Mouse (Mus musculus): Measurements from ENCODE around the gene Gm11562. TPM values are rescaled to one million over a fixed set of nuclear protein-coding genes. Genes with fewer than 3 reads are reported as not detected.

Gm11562 gene
- not detected in 2 replicates for total RNA-seq (2012; rRNA removed)
- not detected for polyA plus RNA-seq (2012; ENCODE audit: insufficient read depth in 1 of 2, insufficient read length in 2 of 2, low read depth in 1 of 2, low replicate concordance in 2 of 2, missing spikeins in 1 of 2)

DNA sequence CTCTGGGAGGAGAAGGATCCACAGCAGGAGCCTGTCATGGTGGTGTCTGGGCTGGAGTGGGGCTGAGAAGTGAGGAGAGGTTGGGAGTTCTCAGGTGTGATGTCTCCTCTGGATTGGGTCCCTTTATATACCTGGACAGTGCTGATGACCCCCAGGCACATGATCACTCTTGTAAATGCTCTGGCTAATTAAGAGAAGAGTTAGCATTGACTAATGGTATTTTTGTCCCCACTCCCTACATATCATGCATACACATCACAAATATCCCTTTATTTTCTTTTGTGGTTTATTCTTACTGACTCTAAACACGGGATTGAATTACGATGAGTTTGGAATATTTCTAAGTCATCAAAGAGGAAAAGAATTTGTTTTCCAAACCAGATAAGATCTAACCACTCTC is at the start of gene Gm11562:
Gene Gm11562, minus strand, starts transcription at position 101 of the 400 bp plus-strand sequence.
- no peaks in the 10 kb centered on the region for H3K9me3 ChIP-seq (replicated peaks; ENCODE audit: insufficient read depth, low read length)
- TF ChIP-seq ETS1 (IDR thresholded peaks at IDR 0.05; ENCODE audit: low read depth, low read length) = no peak
- TF ChIP-seq JUND (IDR thresholded peaks at IDR 0.05; ENCODE audit: low read depth, low read length) = no peak
- TF ChIP-seq SMC3 (IDR thresholded peaks at IDR 0.05; ENCODE audit: low read depth, low read length) = no peak
- no peak for TF ChIP-seq MEF2A (IDR thresholded peaks at IDR 0.05; ENCODE audit: extremely low read depth, insufficient replicate concordance, low read depth, low read length, poor library complexity, severe bottlenecking)
- TF ChIP-seq NELFE (IDR thresholded peaks at IDR 0.05; ENCODE audit: low read depth, low read length) = no peak
- no peak for TF ChIP-seq POLR2AphosphoS2 (IDR thresholded peaks at IDR 0.05; ENCODE audit: low read length)
- no peak for TF ChIP-seq GABPA (IDR thresholded peaks at IDR 0.05; ENCODE audit: low read depth, low read length)
- TF ChIP-seq HCFC1 (IDR thresholded peaks at IDR 0.05; ENCODE audit: low read depth, low read length) = no peak
- TF ChIP-seq MAZ (IDR thresholded peaks at IDR 0.05; ENCODE audit: low read depth, low read length) = no peak
- TF ChIP-seq RCOR1 (IDR thresholded peaks at IDR 0.05; ENCODE audit: low read depth, low read length) = no peak
- no peak for TF ChIP-seq RAD21 (IDR thresholded peaks at IDR 0.05; ENCODE audit: low read depth, low read length)
- no peak for TF ChIP-seq MYC (IDR thresholded peaks at IDR 0.05; ENCODE audit: low read depth, low read length)
- TF ChIP-seq BHLHE40 (IDR thresholded peaks at IDR 0.05; ENCODE audit: borderline replicate concordance, low read depth, low read length) = no peak
- TF ChIP-seq CTCF (IDR thresholded peaks at IDR 0.05 in 2 of 3, conservative IDR thresholded peaks at IDR 0.05 in 1 of 3; ENCODE audit: control insufficient read depth in 1 of 3, insufficient read depth in 1 of 3, low read depth in 2 of 3, low read length in 3 of 3, poor library complexity in 1 of 3, severe bottlenecking in 1 of 3) = no peak
- TF ChIP-seq KAT2A (conservative IDR thresholded peaks at IDR 0.05; ENCODE audit: low read depth, low read length) = no peak
- no peak for TF ChIP-seq USF2 (IDR thresholded peaks at IDR 0.05; ENCODE audit: borderline replicate concordance in 1 of 2, insufficient read depth in 1 of 2, low read depth in 1 of 2, low read length in 2 of 2)
- H3K4me3 ChIP-seq (ENCODE audit: control insufficient read depth in 1 of 2, insufficient read depth in 1 of 2, low read depth in 2 of 2, low read length in 2 of 2) = no peak within 1 kb of the TSS
- no peak within 1 kb of the TSS for H3K27ac ChIP-seq (ENCODE audit: control insufficient read depth, low read depth, low read length)
- no peaks in the 10 kb centered on the region for H3K79me2 ChIP-seq (ENCODE audit: control insufficient read depth, insufficient read depth, low read length, poor library complexity)
- no peak within 1 kb of the TSS for H3K9ac ChIP-seq (ENCODE audit: control insufficient read depth, low read depth, low read length, poor library complexity, severe bottlenecking)
- H3K27me3 ChIP-seq (ENCODE audit: control insufficient read depth in 1 of 2, insufficient read depth in 2 of 2, low read length in 2 of 2) = 0 out of 4 replicates have a peak, but pooled peaks cover 0 to 1% of the 10 kb centered on the region in 2 experiments
- no peaks in the 10 kb centered on the region for H3K36me3 ChIP-seq (ENCODE audit: control insufficient read depth in 1 of 2, insufficient read depth in 2 of 2, low read length in 2 of 2)
- no peak for DNase-seq (ENCODE audit: low read depth, low spot score)
- no peaks in the 10 kb centered on the region for H3K4me1 ChIP-seq (ENCODE audit: control insufficient read depth in 1 of 2, insufficient read depth in 2 of 2, low read length in 2 of 2)

DNA sequence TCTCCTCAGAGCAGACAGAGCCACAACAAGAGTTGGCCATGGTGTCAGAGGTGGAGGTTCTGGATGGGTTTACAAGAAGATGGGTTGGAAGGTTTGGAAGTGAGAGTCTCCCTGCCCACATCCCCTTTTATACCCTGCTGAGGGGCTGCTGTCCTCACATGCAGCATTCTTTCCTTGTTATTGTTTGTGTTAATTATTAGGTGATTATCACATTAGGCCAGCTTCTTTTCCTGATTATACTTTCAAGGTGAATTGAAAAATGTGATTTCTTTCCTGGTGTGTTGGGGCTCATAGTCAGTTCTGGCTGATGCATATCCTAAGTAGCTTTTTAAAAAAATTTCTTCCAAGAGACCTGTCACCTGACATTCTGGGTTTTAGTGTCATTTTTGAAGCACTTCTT is 45.6 kb upstream of the Gm11562 start, which contains the start of gene Krtap4-6:
Gene Krtap4-6, minus strand, starts transcription at position 101 of the 400 bp plus-strand sequence.
- TF ChIP-seq CTCF (IDR thresholded peaks at IDR 0.05 in 2 of 3, conservative IDR thresholded peaks at IDR 0.05 in 1 of 3; ENCODE audit: control insufficient read depth in 1 of 3, insufficient read depth in 1 of 3, low read depth in 2 of 3, low read length in 3 of 3, poor library complexity in 1 of 3, severe bottlenecking in 1 of 3) = no peak
- no peak for TF ChIP-seq HCFC1 (IDR thresholded peaks at IDR 0.05; ENCODE audit: low read depth, low read length)
- TF ChIP-seq EP300 (IDR thresholded peaks at IDR 0.05; ENCODE audit: low read depth in 1 of 2, low read length in 2 of 2) = no peak
- no peak for TF ChIP-seq UBTF (IDR thresholded peaks at IDR 0.05; ENCODE audit: borderline replicate concordance, insufficient read depth, low read depth, low read length)
- TF ChIP-seq ZNF384 (IDR thresholded peaks at IDR 0.05; ENCODE audit: low read depth, low read length) = no peak
- TF ChIP-seq BHLHE40 (IDR thresholded peaks at IDR 0.05; ENCODE audit: borderline replicate concordance, low read depth, low read length) = no peak
- no peak for TF ChIP-seq MAZ (IDR thresholded peaks at IDR 0.05; ENCODE audit: low read depth, low read length)
- no peak for TF ChIP-seq POLR2AphosphoS2 (IDR thresholded peaks at IDR 0.05; ENCODE audit: low read length)
- TF ChIP-seq ETS1 (IDR thresholded peaks at IDR 0.05; ENCODE audit: low read depth, low read length) = no peak
- TF ChIP-seq MYC (IDR thresholded peaks at IDR 0.05; ENCODE audit: low read depth, low read length) = no peak
- no peak for TF ChIP-seq CHD1 (IDR thresholded peaks at IDR 0.05; ENCODE audit: low read depth, low read length)
- TF ChIP-seq POLR2A (IDR thresholded peaks at IDR 0.05; ENCODE audit: control insufficient read depth in 1 of 2, insufficient read depth in 1 of 2, low read depth in 1 of 2, low read length in 2 of 2, poor library complexity in 1 of 2) = no peak
- no peak for TF ChIP-seq MYB (IDR thresholded peaks at IDR 0.05; ENCODE audit: low read depth, low read length)
- Histone ChIP-seq H3K9me3 (replicated peaks; ENCODE audit: insufficient read depth, low read length) (no peaks in the 10 kb centered on the region; the same call in 1 of the 2 replicates), H3K9ac (ENCODE audit: control insufficient read depth, low read depth, low read length, poor library complexity, severe bottlenecking) (no peak within 1 kb of the TSS), H3K79me2 (ENCODE audit: control insufficient read depth, insufficient read depth, low read length, poor library complexity) (no peaks in the 10 kb centered on the region), H3K36me3 (ENCODE audit: control insufficient read depth in 1 of 2, insufficient read depth in 2 of 2, low read length in 2 of 2) (no peaks in the 10 kb centered on the region), H3K4me3 (ENCODE audit: control insufficient read depth in 1 of 2, insufficient read depth in 1 of 2, low read depth in 2 of 2, low read length in 2 of 2) (no peak within 1 kb of the TSS), H3K27ac (ENCODE audit: control insufficient read depth, low read depth, low read length) (no peak within 1 kb of the TSS), H3K27me3 (ENCODE audit: control insufficient read depth in 1 of 2, insufficient read depth in 2 of 2, low read length in 2 of 2) (no peaks in the 10 kb centered on the region), H3K4me1 (ENCODE audit: control insufficient read depth in 1 of 2, insufficient read depth in 2 of 2, low read length in 2 of 2) (no peaks in the 10 kb centered on the region)
- DNase-seq (ENCODE audit: low read depth, low spot score) = no peak
